Mouse (Mus musculus): Measurements from ENCODE around the gene Usp37. TPM values are rescaled to one million over a fixed set of nuclear protein-coding genes. Genes with fewer than 3 reads are reported as not detected.

Usp37 gene
- total RNA-seq, 2 experiments from 2014 or later = 26.4 to 37.4 TPM

DNA sequence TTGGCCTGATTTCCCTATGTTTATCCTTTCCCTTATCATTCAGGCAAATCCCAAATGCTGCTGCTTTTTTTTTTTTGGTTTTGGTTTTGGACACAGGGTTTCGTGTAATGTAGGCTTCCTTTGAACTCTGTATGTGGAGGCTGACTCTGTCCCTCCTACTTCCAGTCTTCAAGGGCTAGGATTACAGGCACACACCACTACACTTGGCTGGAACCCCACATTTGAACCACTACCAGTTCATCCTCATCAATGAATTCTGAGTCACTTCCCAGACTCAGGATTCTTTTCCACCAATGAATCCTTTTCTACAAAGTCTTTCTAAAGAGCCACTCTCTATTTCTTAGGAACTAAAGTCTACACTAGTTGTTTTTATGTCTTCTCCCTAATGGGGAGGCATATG is 43.0 kb downstream of the Usp37 start:
- ATAC-seq (replicated peaks; ENCODE audit: poor library complexity, severe bottlenecking) = no peak

DNA sequence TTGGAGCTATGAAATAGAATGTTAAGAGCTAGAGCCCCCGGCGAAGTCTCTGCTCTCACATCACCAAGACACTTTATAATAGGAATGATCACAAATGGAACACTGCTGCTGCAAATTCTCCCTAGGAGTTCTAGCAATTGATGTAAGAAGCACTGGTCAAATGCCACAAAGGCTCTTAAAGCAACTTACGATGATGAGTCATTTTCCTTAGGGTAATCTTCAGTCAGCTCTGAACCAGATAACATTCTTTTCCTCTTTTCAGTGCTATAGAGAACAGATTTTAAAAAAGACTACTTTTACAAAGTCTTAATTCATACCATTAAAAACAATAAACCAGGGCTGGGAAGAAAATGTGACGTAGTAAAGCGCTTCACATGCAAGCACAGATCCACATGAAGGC is 58.3 kb downstream of the Usp37 start:
- no peak for ATAC-seq (replicated peaks; ENCODE audit: poor library complexity, severe bottlenecking)

DNA sequence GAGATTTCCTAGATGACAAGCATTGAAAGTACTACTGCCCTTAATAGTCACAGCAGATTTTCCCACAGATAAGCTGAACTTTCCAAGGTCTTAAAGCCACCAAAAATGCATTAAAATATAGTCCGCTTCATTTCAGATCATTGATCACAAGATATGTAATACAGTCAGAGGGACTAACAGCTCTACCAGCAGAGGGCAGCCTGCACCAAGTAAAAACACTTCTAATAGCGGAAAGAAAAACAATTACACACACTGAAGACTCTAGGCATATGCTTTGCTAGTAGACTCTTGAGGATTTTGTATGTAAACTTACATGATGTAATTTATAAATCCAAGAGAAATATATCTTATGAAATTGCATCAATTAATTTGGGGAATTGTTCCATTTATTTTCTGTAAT is 83.8 kb downstream of the Usp37 start:
- ATAC-seq (replicated peaks; ENCODE audit: poor library complexity, severe bottlenecking) = no peak

DNA sequence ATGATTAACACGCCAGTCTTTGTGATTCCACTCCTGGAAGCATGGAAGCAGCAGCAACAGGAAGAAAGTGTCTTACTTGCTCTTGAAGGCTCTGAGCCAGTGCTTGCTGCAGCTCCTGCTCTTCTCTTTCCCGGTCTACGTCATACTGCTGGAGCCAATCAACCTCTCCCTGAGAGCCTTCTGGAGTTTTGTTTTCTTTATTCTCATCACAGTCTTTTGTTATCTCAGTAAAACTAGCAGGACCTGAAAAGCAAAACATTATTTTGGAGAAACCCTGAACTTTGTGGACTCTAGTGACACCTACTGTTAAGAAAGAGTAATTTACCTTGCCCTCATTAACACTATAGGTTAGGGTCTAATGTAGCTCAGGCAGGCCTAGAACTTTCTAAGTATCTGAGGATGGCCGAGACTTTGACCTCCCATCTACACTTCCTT is 91.5 kb downstream of the Usp37 start:
- ATAC-seq (replicated peaks; ENCODE audit: poor library complexity, severe bottlenecking) = peak; percentile 79

DNA sequence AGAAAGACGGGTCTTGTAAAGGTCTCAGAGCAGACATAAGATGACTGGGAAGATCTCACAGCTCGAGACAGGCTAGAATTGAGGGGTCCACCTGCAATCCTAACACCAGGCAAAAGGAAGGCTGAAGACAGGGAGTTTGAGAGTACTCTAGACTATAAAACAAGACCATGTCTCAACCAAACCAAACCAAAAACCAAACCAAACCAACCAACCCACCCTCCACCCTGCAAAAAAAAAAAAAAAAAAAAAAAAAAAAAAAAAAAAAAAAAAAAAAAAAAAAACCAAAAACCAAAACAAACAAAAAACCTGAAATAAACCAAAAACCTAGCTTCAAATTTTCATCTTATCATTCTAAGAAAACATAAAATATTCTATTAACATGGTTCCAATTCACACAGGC is 99.5 kb downstream of the Usp37 start:
- no peak for ATAC-seq (replicated peaks; ENCODE audit: poor library complexity, severe bottlenecking)

DNA sequence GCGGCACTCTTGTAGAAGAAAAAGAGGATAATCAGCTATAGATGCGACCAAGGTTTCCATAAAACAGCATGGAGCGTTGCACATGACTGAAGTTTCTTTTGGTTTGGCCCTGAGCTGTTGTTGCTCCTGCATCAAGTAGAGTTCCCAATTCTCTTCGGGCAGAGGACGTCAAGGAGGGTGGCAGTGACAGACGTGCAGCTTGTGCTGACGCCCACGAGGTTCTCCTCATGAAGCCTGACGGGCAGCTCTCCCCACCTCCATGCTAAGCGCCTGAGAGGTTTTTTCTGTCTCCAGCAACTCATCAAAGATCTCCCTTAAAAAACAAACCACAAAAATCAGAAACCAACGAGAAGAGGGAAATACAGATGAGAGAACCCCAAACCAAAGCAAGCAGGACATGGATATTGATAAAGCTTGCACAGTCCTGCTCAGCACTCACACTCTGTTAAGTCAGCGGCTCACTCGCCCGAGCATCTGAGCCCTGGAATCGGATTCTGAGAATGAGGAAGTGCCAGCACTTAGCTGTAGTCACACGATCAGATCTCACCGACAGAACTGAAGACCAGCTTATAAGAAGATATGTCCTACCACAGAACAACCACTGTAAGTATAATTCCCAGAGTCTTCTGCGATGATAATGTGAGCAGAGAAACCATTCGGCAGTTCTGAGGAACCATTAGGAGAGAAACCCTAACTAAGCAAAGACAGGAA is 104.8 kb downstream of the Usp37 start:
- ATAC-seq (replicated peaks; ENCODE audit: poor library complexity, severe bottlenecking) = no peak

DNA sequence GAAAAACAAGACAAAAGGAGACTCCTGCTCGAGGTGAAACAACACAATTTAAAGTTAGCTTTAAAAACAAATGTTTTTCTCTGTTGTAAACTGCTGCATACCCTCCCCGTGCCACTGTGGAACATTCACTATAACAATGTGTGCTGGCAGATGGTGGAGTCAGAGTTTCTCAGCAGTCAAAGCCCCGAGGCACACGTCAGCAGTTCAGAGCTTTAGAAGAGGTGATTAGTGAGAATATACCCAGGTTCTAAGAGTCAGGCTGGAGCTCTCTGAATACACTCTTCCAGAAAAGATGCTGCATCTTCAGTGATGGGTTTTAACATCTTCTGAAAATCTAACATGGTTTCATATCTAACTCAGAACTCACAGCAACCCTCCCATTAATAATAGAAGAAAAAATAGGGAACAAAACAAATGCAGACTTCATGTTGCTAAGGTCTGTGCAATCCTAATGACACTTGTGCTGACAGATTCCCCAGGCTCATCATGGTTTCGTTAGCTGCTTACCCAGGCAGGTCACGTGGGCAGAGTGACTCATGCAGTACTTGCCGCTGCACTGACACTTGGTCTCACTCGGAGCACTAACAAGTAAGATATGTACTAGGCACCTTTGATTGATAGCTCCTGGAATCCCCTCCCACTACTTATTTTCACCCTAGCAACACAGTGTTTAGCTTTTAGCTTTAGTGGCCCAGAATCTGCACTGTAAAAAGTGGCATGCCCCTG is 106.2 kb downstream of the Usp37 start:
- no peak; the same call in 1 of the 2 replicates for ATAC-seq (replicated peaks; ENCODE audit: poor library complexity, severe bottlenecking)

DNA sequence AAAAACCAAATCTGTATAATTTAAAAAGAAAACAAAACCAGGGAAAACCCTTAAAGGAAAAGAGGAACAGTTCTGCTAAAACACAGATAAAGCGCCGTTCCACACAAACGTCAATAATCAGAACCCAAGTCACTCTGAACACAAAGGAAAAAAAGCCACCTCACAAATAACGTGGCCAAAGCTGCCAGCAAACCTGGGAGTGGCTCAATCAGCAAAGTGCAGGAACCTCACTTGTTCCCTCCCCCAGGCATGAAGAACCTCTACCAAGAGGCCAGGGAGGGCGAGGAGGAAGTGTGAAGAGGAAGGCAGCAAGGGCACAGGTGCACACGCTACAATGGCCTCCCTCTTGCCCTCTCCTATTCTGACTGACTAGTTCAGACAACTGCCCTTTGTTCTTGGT is 108.5 kb downstream of the Usp37 start:
- peak; percentile 83 for ATAC-seq (replicated peaks; ENCODE audit: poor library complexity, severe bottlenecking)

DNA sequence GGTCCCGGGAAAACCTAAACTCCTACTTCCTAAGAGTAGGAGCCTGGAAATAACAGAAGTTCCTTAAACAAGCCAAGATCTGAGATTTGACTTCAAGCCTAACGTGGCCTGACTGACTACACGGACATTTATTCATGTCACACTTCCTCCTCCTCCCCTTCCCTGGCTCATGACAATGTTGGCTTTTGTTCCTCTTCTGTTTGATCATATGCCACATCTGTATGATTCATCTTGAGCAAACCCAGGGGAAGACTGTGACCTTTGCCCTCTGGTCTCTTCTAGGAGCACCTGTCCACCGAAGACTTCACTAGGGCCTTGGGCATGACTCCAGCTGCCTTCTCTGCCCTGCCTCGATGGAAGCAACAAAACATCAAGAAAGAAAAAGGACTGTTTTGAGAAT is 109.5 kb downstream of the Usp37 start:
- peak; percentile 59 for ATAC-seq (replicated peaks; ENCODE audit: poor library complexity, severe bottlenecking)

DNA sequence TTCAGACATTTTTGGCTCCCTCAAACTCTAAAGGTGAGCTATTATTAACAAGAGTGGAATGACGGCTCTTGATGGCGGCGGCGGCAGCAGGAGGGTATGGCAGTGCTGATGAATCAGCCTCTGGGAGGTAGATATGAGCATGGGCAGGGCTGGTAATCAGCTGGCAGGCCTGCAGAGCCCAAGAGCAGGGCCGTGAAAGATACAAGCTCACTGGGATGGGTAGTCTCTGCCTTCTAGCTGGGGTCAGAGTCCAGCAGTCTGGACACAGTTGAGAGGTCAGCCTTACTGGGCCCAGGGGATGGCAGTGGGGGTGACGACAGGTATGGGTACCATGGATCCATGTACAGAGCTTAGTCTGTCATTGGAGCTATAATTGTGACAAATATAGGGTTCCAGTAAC is 110.9 kb downstream of the Usp37 start:
- no peak for ATAC-seq (replicated peaks; ENCODE audit: poor library complexity, severe bottlenecking)

DNA sequence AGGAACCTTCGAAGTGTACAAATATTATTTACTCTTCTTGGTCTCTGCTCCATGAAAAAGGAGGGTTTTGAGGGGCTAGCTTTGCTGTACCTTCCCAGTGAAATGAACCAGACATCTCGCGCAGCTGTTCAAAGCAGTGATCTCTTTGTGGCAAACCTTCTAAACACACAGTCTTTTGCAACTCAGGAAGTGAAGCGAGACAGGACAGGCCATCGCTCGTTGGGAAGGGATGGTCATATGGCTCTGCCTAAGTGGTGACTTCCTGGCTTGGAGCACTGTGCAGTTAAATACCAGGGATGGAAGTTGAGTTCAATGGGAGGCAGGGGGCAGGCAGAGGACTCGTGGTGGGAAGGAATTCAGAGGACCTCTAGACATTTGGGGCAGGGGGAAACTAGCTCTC is 118.2 kb downstream of the Usp37 start:
- peak; percentile 76 for ATAC-seq (replicated peaks; ENCODE audit: poor library complexity, severe bottlenecking)

DNA sequence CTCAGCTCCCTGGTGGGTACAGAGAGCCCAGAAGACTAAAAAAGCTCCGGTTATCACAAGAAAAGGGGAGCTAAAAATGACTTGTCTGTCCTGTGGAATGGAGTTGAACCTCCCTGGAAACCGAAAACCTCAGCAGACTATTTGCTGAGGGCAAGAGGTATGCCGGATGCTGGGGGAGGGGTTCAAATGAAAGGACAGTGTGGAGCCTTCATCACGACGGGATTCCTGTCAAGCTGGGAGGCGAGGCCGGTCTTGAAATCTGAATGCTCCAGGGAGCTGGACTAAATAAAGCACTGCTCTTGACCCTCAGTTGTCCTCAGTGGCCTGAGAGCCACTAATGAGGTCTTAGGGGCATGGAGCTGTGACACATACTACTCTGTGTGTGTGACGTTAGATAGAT is 120.9 kb downstream of the Usp37 start:
- no peak for ATAC-seq (replicated peaks; ENCODE audit: poor library complexity, severe bottlenecking)

DNA sequence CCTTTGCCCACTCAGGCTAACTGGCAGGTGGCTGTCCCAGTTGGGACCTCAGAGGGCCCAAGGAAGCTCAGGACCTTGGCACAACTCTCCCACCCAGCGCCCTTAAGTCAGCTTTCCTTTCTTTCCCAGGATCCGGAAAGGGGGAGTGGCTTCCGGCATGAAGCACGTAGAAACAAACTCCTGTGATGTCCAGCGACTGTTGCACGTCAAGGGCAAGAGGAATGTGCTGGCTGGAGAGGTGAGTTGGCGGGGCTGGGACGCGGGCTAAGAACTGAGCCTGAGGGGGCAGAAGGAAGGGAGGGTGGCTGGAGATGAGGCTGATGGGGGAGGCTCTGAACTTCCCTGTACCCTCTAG is 124.7 kb downstream of the Usp37 start:
- ATAC-seq (replicated peaks; ENCODE audit: poor library complexity, severe bottlenecking) = no peak

DNA sequence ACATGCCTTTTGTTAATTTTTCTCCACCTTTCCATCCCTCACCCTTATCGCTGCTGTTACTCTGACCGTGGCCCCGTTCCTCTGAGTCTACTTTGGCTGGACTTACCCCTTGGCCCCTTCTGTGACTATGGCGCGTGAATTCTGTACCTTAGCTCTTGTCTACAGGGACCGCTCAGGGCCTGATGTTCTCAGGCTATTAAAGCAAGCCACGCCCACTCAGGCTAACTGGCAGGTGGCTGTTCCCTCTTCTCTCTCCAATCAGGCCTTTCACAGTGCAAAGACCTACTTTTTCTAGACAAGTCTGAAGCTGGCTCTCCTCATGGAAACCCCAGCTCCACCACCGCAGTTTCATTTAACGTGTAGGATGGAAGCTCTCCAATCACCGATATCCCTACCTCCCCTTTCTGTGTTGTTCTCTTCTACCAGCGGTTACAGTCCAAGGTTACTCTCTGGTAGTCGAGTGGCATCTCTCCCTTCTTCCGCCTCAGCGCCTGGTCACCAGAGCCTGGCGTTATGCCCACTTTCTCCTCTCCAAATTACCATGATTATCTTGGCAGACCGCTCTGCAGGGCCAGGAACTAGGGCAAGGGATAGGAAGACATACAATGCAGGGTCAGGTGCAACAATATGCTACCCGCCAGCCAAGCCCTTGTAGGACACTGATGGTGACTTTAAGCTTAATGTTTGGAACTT is 125.2 kb downstream of the Usp37 start:
- no peak for ATAC-seq (replicated peaks; ENCODE audit: poor library complexity, severe bottlenecking)

DNA sequence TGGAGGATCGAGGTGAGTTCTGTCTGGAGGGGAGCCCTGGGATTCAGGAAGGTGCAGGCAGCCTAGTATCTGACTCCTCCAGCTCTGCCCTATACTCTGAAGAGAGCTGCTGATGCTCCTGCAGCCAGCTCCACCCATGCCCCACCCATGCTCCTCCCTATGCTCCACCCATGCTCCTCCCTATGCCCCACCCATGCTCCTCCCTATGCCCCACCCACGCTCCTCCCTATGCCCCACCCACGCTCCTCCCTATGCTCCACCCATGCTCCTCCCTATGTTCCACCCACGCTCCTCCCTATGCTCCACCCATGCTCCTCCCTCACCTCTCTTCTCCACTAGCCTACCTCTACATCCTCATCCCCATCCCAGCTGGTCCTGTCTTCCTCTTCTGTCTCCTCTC is 128.9 kb downstream of the Usp37 start:
- ATAC-seq (replicated peaks; ENCODE audit: poor library complexity, severe bottlenecking) = peak; percentile 89

DNA sequence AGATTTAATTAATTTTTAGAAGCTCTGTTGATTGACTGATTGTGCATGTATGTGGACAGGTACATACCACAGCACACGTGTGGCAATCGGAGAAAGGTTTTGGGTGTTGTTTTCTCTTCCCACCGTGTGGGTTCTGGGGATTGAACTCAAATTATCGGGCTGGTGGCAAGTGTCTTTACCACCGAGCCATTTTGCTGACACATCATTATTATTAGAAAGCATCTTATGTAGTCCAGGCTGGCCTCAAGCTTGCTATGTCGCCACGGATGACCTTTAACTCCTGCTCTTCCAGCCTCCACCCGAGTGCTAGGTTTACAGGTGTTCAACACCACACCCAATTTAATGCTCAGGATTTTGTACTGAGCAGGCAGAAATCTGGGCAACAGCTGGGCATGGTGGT is 131.4 kb downstream of the Usp37 start:
- ATAC-seq (replicated peaks; ENCODE audit: poor library complexity, severe bottlenecking) = no peak

DNA sequence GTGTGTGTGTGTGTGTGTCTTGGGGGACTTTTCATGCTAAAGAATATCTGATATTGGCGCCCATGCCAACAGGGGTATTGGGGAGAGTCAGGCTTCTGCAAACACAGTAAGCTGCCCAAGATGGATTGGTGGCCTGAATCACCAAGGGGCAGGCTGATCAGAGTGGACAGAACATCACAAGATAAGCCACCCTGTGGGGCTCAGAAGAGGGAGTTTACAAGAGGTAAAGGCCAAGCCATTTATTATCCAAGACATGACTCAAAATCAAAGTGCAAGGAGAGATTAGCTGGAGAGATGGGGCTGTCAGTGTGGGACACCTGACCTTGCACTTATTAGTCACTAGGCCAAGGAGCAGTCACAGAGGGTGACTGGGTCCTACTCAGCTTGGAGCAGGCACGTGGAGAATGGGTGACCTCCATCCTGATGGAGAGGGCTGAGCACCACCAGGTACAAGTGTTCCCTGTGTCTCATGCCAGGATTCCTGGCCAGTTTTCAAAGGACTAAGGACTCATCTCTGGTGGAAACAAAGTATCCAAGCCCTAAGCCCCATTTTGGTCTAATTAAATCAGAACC is 132.2 kb downstream of the Usp37 start:
- ATAC-seq (replicated peaks; ENCODE audit: poor library complexity, severe bottlenecking) = no peak

DNA sequence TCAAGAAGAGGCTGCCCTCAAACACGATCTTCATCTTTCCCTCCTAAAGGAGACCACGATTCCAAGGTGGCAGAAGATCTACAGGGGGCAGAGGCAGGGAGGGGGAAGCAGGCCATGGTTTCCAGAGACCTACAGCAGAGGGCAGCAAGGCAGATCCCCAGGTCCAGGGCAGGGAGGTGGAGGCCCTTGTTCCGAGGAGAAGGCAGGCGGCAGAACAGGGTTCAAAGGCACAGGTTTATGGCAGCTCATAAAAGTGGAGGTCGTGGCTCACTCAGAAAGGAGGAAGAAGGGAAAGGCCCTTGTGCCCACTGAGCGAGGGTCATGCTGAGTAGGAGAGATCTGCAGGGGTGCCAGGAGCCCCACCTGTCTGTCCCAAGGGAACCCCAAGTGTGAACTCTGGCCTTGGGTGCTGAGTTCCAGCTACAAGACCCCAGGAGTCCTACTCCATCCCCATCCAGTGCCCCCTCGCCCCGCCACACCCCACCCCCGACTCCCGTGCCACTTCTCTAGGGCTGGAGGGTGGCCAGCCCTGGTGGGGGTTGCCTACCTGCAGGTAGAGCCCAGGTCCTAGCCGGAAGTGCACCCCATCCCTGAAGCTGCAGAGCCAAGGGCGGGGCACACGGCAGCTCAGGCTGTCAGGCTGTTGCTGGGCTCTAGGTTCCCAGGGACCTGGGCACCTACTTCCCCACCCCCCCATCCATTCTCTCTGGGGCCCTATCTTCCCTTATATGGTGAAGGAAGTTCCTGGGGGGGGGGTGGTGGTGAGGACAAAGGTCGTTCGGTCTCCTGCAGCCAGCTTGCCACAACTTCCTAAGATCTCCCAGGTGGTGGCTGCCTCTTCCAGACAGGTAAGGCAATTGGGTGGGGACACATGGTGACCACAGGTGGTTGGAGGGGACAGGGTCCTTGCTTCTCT is 135.2 kb downstream of the Usp37 start, which contains the start of gene Vil1:
Vil1 (plus strand) TSS at position 788 of the 916 bp plus-strand sequence.
- ATAC-seq (replicated peaks; ENCODE audit: poor library complexity, severe bottlenecking) = peak; percentile 35; the same call in 1 of the 2 replicates

DNA sequence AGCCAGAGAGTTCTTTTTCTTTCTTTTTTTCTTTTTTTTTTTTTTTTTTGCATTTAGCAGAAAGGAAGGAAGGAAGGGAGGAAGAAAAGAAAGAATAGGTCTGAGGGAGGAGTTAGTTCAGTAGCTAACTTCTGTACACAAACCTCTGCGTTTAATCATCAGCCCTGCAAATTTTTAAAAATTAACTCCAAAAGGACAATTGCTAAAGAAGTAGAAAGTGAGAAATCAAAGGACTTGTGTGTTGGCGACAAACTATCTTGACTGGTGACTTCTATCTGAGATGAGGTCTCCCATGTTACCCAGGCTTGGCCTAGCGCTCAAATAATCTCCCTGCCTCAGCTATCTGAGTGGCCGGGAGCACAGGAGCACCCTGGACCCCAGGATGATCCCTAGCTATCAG is 139.9 kb downstream of the Usp37 start:
- ATAC-seq (replicated peaks; ENCODE audit: poor library complexity, severe bottlenecking) = no peak

Measured in granulocyte monocyte progenitor cell, adult 5-6 weeks (primary cell).